Mouse (Mus musculus) lung, embryonic 15.5 days (tissue): ENCODE data around the gene Gpr35. TPM values are rescaled to one million over a fixed set of nuclear protein-coding genes. Genes with fewer than 3 reads are reported as not detected.

Source experiments
- ATAC-seq: fragments of 200-750 bp; cut with Nextera tagmentation; 2 replicates; pipeline ENCODE4 v1.8.0; 2017; ENCODE audit warnings: moderate number of reproducible peaks, borderline replicate concordance; ENCODE audit not compliant: low FRiP score, low TSS enrichment; ENCODE audit errors: extremely low read depth
- H3K27ac ChIP-seq: fragments of 300-500 bp; sonication (generic); 2 replicates; pipeline ENCODE4 v1.5.1; 2015; ENCODE audit warnings: moderate library complexity, mild to moderate bottlenecking, inconsistent platforms
- H3K27me3 ChIP-seq: fragments of 300-500 bp; sonication (generic); 2 replicates; pipeline ENCODE4 v1.6.1; 2015; ENCODE audit warnings: inconsistent platforms
- H3K36me3 ChIP-seq: fragments of 300-500 bp; sonication (generic); 2 replicates; pipeline ENCODE4 v1.6.1; 2015; ENCODE audit warnings: inconsistent platforms
- H3K4me1 ChIP-seq: fragments of 300-500 bp; sonication (generic); 2 replicates; pipeline ENCODE4 v1.6.1; 2015; ENCODE audit warnings: inconsistent platforms
- H3K4me2 ChIP-seq: fragments of 300-500 bp; sonication (generic); 2 replicates; pipeline ENCODE4 v1.6.1; 2015; ENCODE audit warnings: inconsistent platforms, mild to moderate bottlenecking, moderate library complexity
- H3K4me3 ChIP-seq: fragments of 300-500 bp; sonication (generic); 2 replicates; pipeline ENCODE4 v1.5.1; 2015; ENCODE audit warnings: mild to moderate bottlenecking, inconsistent platforms
- H3K9ac ChIP-seq: fragments of 300-500 bp; sonication (generic); 2 replicates; pipeline ENCODE4 v1.6.1; 2015; ENCODE audit warnings: inconsistent platforms
- H3K9me3 ChIP-seq: fragments of 300-500 bp; sonication (generic); 2 replicates; pipeline ENCODE4 v1.6.1; 2016; ENCODE audit warnings: inconsistent platforms
- WGBS: fragments of 180-500 bp; shearing (Covaris S2); methylation state at CpG from one replicate; pipeline ENCODE4 v1.1.7; 2015; 5-methylcytosine and 5-hydroxymethylcytosine counted together
- polyA plus RNA-seq: library from polyadenylated mRNA; unstranded; fragments of >200 nt; fragmentation: Nextera tagmentation; extraction: Ambion mirVana; gene quantifications from 2 replicates; pipeline ENCODE4 v1.2.1, GENCODE M21; 2015

Gpr35 gene
- polyA plus RNA-seq, 1 experiment from 2014 or later: 0.62 TPM

DNA sequence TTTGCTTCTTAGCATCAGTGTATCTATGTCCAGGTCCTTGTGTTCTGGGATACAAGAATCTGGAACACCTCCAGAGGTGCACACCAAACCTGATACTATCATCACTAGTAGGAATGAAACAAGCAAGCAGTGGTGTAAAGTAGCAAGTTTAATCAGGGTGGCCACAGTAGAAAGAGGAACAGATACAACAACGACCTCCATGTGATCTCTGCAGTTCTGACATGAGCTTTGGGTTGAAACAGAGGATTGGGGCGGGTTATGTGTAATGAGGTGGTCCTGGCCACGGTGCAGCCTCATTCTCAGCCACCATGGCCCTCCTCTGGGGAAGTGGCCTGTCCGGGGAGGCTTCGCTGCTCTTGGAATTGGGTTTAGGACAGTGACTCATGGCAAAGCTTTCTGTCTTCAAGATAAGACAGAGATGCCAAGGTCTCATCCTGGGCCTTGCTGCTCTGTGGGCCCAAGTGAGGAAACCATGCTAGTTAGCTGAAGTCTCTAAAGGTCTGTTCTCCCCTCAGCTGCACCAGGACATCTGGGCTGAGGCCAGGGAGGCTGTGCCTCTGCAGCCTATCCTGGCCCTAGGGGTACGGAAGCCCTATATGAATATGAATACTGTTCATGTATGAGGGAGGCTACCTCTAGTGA lies 41.7 kb downstream of the Gpr35 start:
- H3K9me3 ChIP-seq: no peaks in the 10 kb centered on the region
- H3K4me3 ChIP-seq: no peak overlapping the region
- ATAC-seq: no peak
- H3K4me2 ChIP-seq: no peak overlapping the region
- no peak overlapping the region for H3K9ac ChIP-seq
- H3K36me3 ChIP-seq: no peaks in the 10 kb centered on the region
- 71% methylated on average over 6 of the region's 6 CpGs for WGBS
- no peaks in the 10 kb centered on the region for H3K27me3 ChIP-seq
- no peak overlapping the region for H3K27ac ChIP-seq
- H3K4me1 ChIP-seq: no peaks in the 10 kb centered on the region

DNA sequence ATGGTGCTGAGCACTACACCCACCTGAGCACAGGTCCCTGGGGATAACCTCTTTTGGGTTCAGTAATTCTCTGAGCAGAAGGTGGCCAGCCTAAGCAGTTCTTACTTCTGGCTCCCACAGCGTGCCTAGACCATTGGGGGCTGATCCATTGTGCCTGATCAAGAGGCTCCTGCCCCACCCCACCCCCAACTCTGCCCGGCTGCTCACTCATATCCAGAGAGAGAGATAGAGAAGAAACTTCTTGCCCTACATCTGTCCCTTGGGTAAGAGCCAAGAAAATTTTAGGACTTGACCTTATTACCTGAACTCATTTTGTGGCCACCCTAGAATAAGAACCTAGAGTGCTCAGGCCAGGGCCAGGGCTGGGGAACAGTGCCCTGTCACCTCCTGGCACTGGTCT lies 42.2 kb downstream of the Gpr35 start:
- H3K4me1 ChIP-seq: no peaks in the 10 kb centered on the region
- H3K9me3 ChIP-seq: no peaks in the 10 kb centered on the region
- H3K4me2 ChIP-seq: no peak overlapping the region
- no peaks in the 10 kb centered on the region for H3K36me3 ChIP-seq
- H3K27ac ChIP-seq: no peak overlapping the region
- no peak overlapping the region for H3K4me3 ChIP-seq
- no peaks in the 10 kb centered on the region for H3K27me3 ChIP-seq
- 69% methylated on average over 2 of the region's 2 CpGs for WGBS
- ATAC-seq: no peak
- no peak overlapping the region for H3K9ac ChIP-seq

DNA sequence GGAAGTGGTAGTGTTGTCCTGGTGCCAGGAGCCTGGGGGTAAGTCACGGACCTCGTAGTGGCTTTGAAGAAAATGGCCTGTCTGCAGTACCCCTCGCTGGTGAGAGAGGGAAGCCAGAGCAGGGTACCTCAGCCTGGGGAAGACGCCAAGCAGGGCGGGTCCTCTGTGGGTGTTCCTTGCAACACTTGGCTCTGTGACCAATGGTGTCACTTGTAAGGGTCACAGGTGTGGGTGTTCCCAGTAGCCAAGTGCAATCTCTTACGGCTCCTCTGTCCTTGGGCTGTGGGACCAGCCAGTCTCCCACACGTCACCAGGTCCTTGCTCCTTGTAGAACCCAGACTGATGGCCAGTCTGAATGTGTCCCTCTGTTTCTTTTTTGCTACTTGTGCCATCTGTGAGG lies 55.4 kb downstream of the Gpr35 start, which contains the start of gene Aqp12:
TSS of gene Aqp12 (plus strand) at position 274 of the 400 bp plus-strand sequence.
- Histone ChIP-seq H3K4me3 (no peak within 1 kb of the TSS), H3K36me3 (no peaks in the 10 kb centered on the region), H3K27me3 (no peaks in the 10 kb centered on the region), H3K4me1 (no peaks in the 10 kb centered on the region), H3K9me3 (no peaks in the 10 kb centered on the region), H3K9ac (no peak within 1 kb of the TSS), H3K27ac (no peak within 1 kb of the TSS), H3K4me2 (no peak within 1 kb of the TSS)
- 56% methylated on average over 7 of the region's 7 CpGs for WGBS
- ATAC-seq: no peak

DNA sequence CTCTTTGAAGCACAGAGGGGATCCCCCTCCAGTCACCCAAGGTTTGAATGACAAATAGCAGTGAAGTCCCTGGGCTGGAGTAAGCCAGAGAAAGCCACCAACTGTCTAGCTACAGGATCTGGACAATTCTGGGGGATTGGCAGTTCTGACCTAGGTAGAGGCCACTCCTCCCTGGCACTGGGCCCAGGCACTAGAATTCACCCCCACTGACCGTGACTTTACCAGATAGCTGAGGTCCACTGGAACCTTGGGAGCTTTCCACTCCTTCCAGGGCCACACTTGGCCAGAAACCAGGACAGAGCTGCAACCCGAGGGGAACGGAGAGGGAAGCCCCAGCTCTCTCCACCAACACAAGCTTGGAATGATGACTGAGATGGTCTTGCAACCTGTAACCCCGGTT lies 58.5 kb downstream of the Gpr35 start:
- H3K27ac ChIP-seq: no peak overlapping the region
- H3K27me3 ChIP-seq: no peaks in the 10 kb centered on the region
- ATAC-seq: no peak
- no peak overlapping the region for H3K4me2 ChIP-seq
- no peaks in the 10 kb centered on the region for H3K36me3 ChIP-seq
- no peak overlapping the region for H3K9ac ChIP-seq
- H3K4me1 ChIP-seq: no peaks in the 10 kb centered on the region
- no peak overlapping the region for H3K4me3 ChIP-seq
- no peaks in the 10 kb centered on the region for H3K9me3 ChIP-seq
- WGBS: 31% methylated on average over 4 of the region's 4 CpGs

DNA sequence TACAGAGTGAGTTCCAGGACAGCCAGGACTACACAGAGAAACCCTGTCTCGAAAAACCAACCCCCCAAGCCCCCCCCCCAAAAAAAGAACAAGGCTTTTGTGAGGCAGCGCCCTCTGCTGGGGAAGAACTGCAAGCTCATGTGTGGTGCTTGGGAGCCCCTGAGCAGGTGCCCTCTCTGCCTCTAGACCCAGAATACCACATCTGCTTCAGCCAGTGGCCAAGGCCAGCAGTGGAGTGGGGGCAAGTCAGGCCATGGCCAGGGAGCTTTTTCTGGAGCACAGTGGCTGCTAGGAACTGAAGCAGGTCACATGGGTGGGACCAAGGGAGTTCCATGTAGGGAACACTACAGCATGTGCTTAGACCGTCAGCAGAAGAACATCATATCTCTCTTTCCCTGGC lies 60.1 kb downstream of the Gpr35 start:
- Histone ChIP-seq H3K4me1 (no peaks in the 10 kb centered on the region), H3K36me3 (no peaks in the 10 kb centered on the region), H3K9me3 (no peaks in the 10 kb centered on the region), H3K27ac (no peak overlapping the region), H3K4me3 (no peak overlapping the region), H3K9ac (no peak overlapping the region), H3K27me3 (no peaks in the 10 kb centered on the region), H3K4me2 (no peak overlapping the region)
- 27% methylated on average over 3 of the region's 3 CpGs for WGBS
- no peak for ATAC-seq

DNA sequence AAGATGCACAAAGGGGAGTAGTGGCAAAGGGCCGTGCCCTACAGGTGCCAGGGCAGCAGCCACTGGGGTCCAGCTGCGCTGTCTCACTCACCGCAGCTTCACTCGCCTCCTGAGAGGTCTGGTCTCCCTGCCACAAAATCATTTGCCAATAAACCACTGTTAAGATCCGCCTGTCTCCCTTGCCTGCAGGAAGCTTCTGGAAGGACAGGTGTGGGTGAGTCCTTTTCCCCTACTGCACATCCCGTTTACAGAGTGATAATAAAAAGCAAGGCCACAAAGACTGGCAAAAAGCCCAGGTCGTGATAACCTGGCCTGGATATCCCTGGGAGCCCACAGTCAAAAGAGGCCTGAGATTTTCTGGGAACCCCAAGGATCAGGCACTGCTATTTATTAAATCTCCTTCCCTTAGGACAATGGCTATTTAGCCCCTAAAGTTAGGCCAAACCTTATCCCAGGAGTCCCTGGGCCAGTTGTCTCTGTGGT lies 61.5 kb downstream of the Gpr35 start:
- H3K27ac ChIP-seq: no peak overlapping the region
- no peak overlapping the region for H3K4me3 ChIP-seq
- H3K36me3 ChIP-seq: no peaks in the 10 kb centered on the region
- no peaks in the 10 kb centered on the region for H3K9me3 ChIP-seq
- H3K4me2 ChIP-seq: no peak overlapping the region
- no peaks in the 10 kb centered on the region for H3K27me3 ChIP-seq
- no peaks in the 10 kb centered on the region for H3K4me1 ChIP-seq
- no peak for ATAC-seq
- 58% methylated on average over 7 of the region's 7 CpGs for WGBS
- no peak overlapping the region for H3K9ac ChIP-seq

DNA sequence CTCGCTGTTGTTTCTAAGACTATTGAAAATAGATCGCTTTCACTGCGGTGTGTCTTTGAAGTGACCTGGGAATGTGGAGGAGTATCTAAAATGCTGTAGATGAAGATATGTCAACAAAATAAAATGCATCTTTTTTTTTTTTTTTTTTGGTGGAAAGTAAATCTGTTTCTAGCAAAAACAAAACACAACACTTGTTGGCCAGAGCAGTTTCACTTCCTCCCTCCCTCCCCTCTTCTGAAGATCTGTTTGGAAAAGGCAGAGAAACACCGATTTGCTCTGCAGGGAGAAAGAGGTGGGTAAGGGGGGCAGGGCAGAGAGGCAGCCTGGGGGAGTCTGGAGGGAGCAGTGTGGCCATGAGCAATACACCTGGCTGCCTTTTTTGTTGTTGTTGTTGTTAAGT lies 62.7 kb downstream of the Gpr35 start:
- no peak overlapping the region for H3K9ac ChIP-seq
- no peaks in the 10 kb centered on the region for H3K4me1 ChIP-seq
- no peak overlapping the region for H3K27ac ChIP-seq
- H3K9me3 ChIP-seq: no peaks in the 10 kb centered on the region
- 72% methylated on average over 4 of the region's 4 CpGs for WGBS
- H3K4me2 ChIP-seq: no peak overlapping the region
- no peaks in the 10 kb centered on the region for H3K27me3 ChIP-seq
- ATAC-seq: no peak
- no peak overlapping the region for H3K4me3 ChIP-seq
- H3K36me3 ChIP-seq: no peaks in the 10 kb centered on the region

DNA sequence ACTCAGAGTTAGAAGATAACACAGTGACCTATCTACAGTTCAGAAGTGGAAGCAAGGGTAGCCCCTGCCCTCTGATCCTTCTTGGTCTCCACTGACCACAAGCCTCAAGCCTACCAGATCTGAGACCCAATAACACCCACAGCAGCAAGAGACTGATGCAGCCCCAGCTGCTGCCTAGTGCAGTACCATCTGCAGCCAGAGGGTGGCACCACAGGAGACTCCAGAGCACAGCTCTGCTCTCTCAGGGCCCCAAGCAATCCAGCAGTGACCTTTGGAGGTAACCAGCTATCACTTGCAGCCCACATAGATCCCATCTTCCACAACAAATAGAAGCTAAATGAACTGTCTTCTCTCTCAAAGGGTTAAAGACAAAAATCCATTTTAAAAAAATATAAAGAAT lies 63.8 kb downstream of the Gpr35 start:
- no peaks in the 10 kb centered on the region for H3K4me1 ChIP-seq
- H3K9me3 ChIP-seq: no peaks in the 10 kb centered on the region
- no peaks in the 10 kb centered on the region for H3K27me3 ChIP-seq
- no peak for ATAC-seq
- H3K4me2 ChIP-seq: no peak overlapping the region
- H3K9ac ChIP-seq: no peak overlapping the region
- no peaks in the 10 kb centered on the region for H3K36me3 ChIP-seq
- no peak overlapping the region for H3K27ac ChIP-seq
- H3K4me3 ChIP-seq: no peak overlapping the region

DNA sequence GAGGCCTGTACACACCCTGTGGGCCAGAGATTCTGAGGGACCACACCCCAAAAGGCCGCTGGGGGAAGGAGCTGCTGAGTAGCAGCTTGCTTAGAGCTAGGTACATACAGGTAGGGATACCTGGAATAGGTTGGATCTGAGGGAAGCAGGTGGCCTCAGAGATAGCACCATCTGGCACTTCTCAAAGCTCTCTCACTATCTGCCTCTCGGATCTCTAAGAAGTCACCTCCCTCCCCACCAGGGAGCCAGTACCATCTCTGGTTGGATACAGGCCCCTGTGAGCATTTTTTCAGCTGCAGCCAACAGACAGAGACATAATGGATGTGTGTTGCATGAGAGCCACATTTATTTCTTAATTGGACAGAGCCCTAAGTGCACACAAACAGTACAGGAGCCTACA lies 64.5 kb downstream of the Gpr35 start:
- 54% methylated on average over 2 of the region's 2 CpGs for WGBS
- no peaks in the 10 kb centered on the region for H3K4me1 ChIP-seq
- no peak overlapping the region for H3K27ac ChIP-seq
- H3K4me2 ChIP-seq: no peak overlapping the region
- no peaks in the 10 kb centered on the region for H3K27me3 ChIP-seq
- H3K36me3 ChIP-seq: no peaks in the 10 kb centered on the region
- no peak overlapping the region for H3K9ac ChIP-seq
- no peak overlapping the region for H3K4me3 ChIP-seq
- no peaks in the 10 kb centered on the region for H3K9me3 ChIP-seq
- ATAC-seq: no peak

DNA sequence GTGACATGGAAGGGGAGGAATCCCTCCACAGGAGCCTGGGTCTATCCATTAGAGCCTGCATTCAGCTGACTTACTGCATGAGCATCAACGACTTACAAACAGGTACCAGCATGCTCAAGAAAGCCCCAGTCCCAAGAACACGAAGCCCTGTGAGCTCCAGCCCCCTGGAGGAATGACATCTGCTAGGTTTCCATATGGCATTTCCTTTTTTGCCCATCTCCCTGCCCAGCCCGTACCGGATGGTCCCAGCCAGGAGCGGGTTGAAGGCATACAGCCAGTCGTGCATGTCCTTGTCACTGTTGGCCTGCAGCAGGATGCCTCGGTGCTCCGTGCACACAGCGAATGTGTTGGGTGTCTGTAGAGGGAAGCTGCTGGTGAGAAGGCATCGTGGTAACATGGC lies 68.1 kb downstream of the Gpr35 start:
- no peak overlapping the region for H3K9ac ChIP-seq
- H3K9me3 ChIP-seq: no peaks in the 10 kb centered on the region
- ATAC-seq: no peak
- no peaks in the 10 kb centered on the region for H3K4me1 ChIP-seq
- H3K27ac ChIP-seq: no peak overlapping the region
- no peak overlapping the region for H3K4me2 ChIP-seq
- H3K4me3 ChIP-seq: no peak overlapping the region
- H3K27me3 ChIP-seq: no peaks in the 10 kb centered on the region
- no peaks in the 10 kb centered on the region for H3K36me3 ChIP-seq
- 79% methylated on average over 10 of the region's 10 CpGs for WGBS

DNA sequence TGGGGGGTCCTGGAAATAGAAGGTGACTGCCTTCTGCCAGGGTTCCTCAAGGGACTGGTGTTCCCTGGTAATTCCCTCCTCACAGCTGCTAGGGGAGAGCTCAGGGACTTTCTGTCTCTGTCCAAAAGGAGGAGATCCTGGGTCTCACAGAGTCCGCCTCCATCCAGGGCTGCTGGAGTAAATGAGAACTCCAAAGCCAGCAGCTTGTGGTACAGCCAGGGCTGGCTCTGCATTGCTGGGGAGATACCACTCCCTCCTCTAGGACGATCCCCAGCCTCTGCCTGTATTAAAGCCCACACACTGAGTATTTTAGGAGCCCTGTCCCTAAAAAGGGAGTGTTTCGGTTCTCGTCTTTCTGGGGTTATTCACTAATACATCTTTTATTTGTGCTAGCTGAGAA lies 69.9 kb downstream of the Gpr35 start:
- Histone ChIP-seq H3K9me3 (no peaks in the 10 kb centered on the region), H3K4me1 (no peaks in the 10 kb centered on the region), H3K36me3 (no peaks in the 10 kb centered on the region), H3K9ac (no peak overlapping the region), H3K4me2 (no peak overlapping the region), H3K27ac (no peak overlapping the region), H3K27me3 (no peaks in the 10 kb centered on the region), H3K4me3 (no peak overlapping the region)
- no peak for ATAC-seq
- WGBS: 76% methylated on average over 4 of the region's 4 CpGs

DNA sequence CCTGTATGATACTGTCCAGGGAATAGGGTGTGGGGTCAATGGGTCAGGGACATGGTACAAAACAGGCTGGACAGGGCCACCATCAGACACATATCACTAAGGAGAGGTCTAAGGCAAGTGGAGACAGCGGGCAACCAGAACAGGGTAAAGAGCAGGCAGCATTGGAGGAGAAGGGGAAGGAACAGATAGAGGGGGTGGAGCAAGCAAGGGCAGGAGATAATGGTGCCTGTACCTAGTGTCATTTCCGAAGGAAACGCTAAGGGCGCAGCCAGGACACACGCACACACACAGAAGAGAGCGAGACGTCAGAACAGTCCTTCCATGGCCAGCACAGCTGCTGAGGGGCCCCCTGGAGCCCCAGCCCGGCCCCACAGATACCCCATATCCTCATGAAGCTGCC lies 75.9 kb downstream of the Gpr35 start:
- H3K36me3 ChIP-seq: no peaks in the 10 kb centered on the region
- no peak overlapping the region for H3K9ac ChIP-seq
- peak; percentile 43; the same call in 1 of the 2 replicates for ATAC-seq
- no peak overlapping the region for H3K4me3 ChIP-seq
- no peak overlapping the region for H3K4me2 ChIP-seq
- H3K27ac ChIP-seq: no peak overlapping the region
- H3K27me3 ChIP-seq: no peaks in the 10 kb centered on the region
- no peaks in the 10 kb centered on the region for H3K9me3 ChIP-seq
- H3K4me1 ChIP-seq: no peaks in the 10 kb centered on the region
- WGBS: 79% methylated on average over 8 of the region's 8 CpGs

DNA sequence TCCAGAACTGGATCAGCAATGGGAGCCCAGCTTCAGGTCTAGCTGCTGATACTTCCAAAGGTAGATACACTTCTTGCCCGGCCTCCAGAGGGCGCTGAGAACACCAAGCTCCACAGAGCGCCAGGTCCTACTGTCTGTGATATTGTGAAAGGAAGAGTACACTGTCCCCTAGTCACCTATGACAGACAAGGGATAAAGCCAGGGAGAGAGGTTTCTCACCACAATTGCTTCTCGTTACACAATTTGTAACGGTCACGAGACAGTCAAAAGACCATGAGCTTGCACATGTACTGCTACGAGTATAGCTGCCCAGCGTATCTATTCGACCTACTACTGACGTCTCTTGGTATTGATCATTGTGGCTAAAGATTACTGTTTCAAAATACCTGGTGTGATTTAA lies 78.7 kb downstream of the Gpr35 start:
- no peaks in the 10 kb centered on the region for H3K27me3 ChIP-seq
- no peak overlapping the region for H3K4me3 ChIP-seq
- H3K4me1 ChIP-seq: no peaks in the 10 kb centered on the region
- no peaks in the 10 kb centered on the region for H3K9me3 ChIP-seq
- no peak for ATAC-seq
- 91% methylated on average over 10 of the region's 10 CpGs for WGBS
- no peak overlapping the region for H3K9ac ChIP-seq
- H3K36me3 ChIP-seq: no peaks in the 10 kb centered on the region
- no peak overlapping the region for H3K4me2 ChIP-seq
- H3K27ac ChIP-seq: no peak overlapping the region
